In the genomic region with DNA sequence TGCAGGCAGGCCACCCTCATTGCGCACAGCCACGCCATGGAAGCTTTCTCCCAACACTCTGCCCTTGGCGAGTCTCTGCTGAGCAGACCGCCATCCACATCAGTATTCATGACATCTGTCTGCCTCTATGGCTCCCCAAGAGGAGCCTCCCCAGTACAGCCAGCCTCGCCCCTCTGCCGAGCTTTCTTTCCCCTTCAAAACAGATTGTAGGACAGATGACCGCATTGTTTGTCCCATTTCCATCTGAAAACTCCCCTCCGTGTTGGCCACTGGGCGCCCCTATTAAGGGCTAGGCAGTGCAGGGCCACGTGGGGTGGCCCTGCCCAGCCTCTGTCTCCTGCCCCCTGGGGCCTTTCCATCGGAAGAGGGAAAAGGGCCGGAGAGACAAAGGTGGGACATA, we compare ENCODE assay signal across 10 mouse cellular contexts. TPM values are rescaled to one million over a fixed set of nuclear protein-coding genes. Genes with fewer than 3 reads are reported as not detected.
DNase-seq lines count a peak whose midpoint lies in the region; ATAC-seq and TF ChIP-seq lines count a peak whose summit lies in the region.
"Had no signal": no experiment of that assay in that cellular context is flagged by ENCODE, and none has a peak within 500 bp of the region (broad histone marks: within the 10 kb centered on the region; RNA-seq: fewer than 3 reads in every experiment).

No protein-coding gene starts in this region.

- H3K27ac ChIP-seq in heart, postnatal 0 days (ENCODE audit: low read depth) = no peak overlapping the region
- H3K27ac ChIP-seq in heart, adult 2 months = no peak overlapping the region
- no peak overlapping the region for H3K27ac ChIP-seq in forebrain, postnatal 0 days (ENCODE audit: low read depth, low read length)
- no peak overlapping the region for H3K27ac ChIP-seq in midbrain, postnatal 0 days (ENCODE audit: low read depth, low read length)
- H3K27ac ChIP-seq: limb, embryonic 12.5 days had no signal

- TF ChIP-seq EP300 in heart, postnatal 0 days (IDR thresholded peaks at IDR 0.05; ENCODE audit: low read depth) = no peak
- TF ChIP-seq EP300 in heart, adult 2 months (IDR thresholded peaks at IDR 0.05; ENCODE audit: insufficient read depth, low read depth, low read length) = no peak

- H3K9me3 ChIP-seq in heart, postnatal 0 days (replicated peaks; ENCODE audit: control insufficient read depth, low read length) = no peaks in the 10 kb centered on the region
- no peaks in the 10 kb centered on the region for H3K9me3 ChIP-seq in forebrain, postnatal 0 days (ENCODE audit: low read length)
- H3K9me3 ChIP-seq in midbrain, postnatal 0 days (ENCODE audit: low read length) = no peaks in the 10 kb centered on the region
- H3K9me3 ChIP-seq: limb, embryonic 12.5 days had no signal

- no peaks in the 10 kb centered on the region for H3K79me2 ChIP-seq in heart, adult 2 months (replicated peaks; ENCODE audit: control insufficient read depth, insufficient read depth, low read length)

- ATAC-seq in heart, postnatal 0 days (ENCODE audit: insufficient read depth, low read depth) = peak; percentile 33; the same call in 1 of the 2 replicates
- ATAC-seq in forebrain, postnatal 0 days = peak; percentile 82
- ATAC-seq in midbrain, postnatal 0 days (ENCODE audit: low FRiP score) = peak; percentile 74

- H3K27me3 ChIP-seq in heart, postnatal 0 days (ENCODE audit: control insufficient read depth, insufficient read depth, low read length) = no peaks in the 10 kb centered on the region
- H3K27me3 ChIP-seq in heart, adult 2 months (ENCODE audit: control insufficient read depth, insufficient read depth, low read length) = no peaks in the 10 kb centered on the region
- H3K27me3 ChIP-seq in forebrain, postnatal 0 days (ENCODE audit: insufficient read depth, low read length) = no peaks in the 10 kb centered on the region
- H3K27me3 ChIP-seq in midbrain, postnatal 0 days (ENCODE audit: insufficient read depth, low read length) = no peaks in the 10 kb centered on the region
- H3K27me3 ChIP-seq: limb, embryonic 12.5 days had no signal

- no peaks in the 10 kb centered on the region for H3K4me1 ChIP-seq in heart, postnatal 0 days (ENCODE audit: control insufficient read depth, insufficient read depth)
- H3K4me1 ChIP-seq in heart, adult 2 months (ENCODE audit: control insufficient read depth, insufficient read depth, low read length) = no peaks in the 10 kb centered on the region
- H3K4me1 ChIP-seq in forebrain, postnatal 0 days (ENCODE audit: insufficient read depth) = no peaks in the 10 kb centered on the region
- no peaks in the 10 kb centered on the region; the same call in 1 of the 2 replicates for H3K4me1 ChIP-seq in midbrain, postnatal 0 days (ENCODE audit: insufficient read depth, low read length)

- WGBS in heart, postnatal 0 days = 29% methylated on average over 12 of the region's 12 CpGs
- 48% methylated on average over 12 of the region's 12 CpGs for WGBS in heart, adult 2 months
- 4% methylated on average over 12 of the region's 12 CpGs for WGBS in forebrain, postnatal 0 days
- 4% methylated on average over 11 of the region's 12 CpGs for WGBS in midbrain, postnatal 0 days

- intact Hi-C loops in heart, adult 2 months (cut with DNase I) = no loop called here

- no peak overlapping the region for H3K4me3 ChIP-seq in heart, postnatal 0 days (ENCODE audit: low read depth, low read length)
- H3K4me3 ChIP-seq in heart, adult 2 months = no peak overlapping the region
- no peak overlapping the region for H3K4me3 ChIP-seq in forebrain, postnatal 0 days (ENCODE audit: low read depth, low read length)
- no peak overlapping the region for H3K4me3 ChIP-seq in midbrain, postnatal 0 days (ENCODE audit: low read depth, low read length)
- H3K4me3 ChIP-seq: limb, embryonic 12.5 days had no signal

- no peak overlapping the region for H3K4me2 ChIP-seq in heart, postnatal 0 days (ENCODE audit: low read depth, low read length)
- no peak overlapping the region for H3K4me2 ChIP-seq in forebrain, postnatal 0 days (ENCODE audit: low read depth)
- peak overlapping the region; percentile 28 for H3K4me2 ChIP-seq in midbrain, postnatal 0 days (ENCODE audit: low read depth, low read length, poor library complexity, severe bottlenecking)
- H3K4me2 ChIP-seq: limb, embryonic 12.5 days had no signal

- no peak overlapping the region for H3K9ac ChIP-seq in heart, postnatal 0 days (replicated peaks; ENCODE audit: low read depth, low read length)
- no peak overlapping the region for H3K9ac ChIP-seq in heart, adult 2 months (ENCODE audit: low read depth, low read length)
- H3K9ac ChIP-seq in forebrain, postnatal 0 days = no peak overlapping the region
- H3K9ac ChIP-seq in midbrain, postnatal 0 days (replicated peaks; ENCODE audit: low read length, poor library complexity, severe bottlenecking) = no peak overlapping the region
- H3K9ac ChIP-seq: limb, embryonic 12.5 days had no signal

- TF ChIP-seq CTCF in heart, postnatal 0 days (IDR thresholded peaks at IDR 0.05; ENCODE audit: low read depth) = no peak
- TF ChIP-seq CTCF in heart, adult 2 months (IDR thresholded peaks at IDR 0.05) = no peak
- TF ChIP-seq CTCF in forebrain, postnatal 0 days (IDR thresholded peaks at IDR 0.05; ENCODE audit: low read depth) = no peak
- peak; percentile 19; the same call in 1 of the 2 replicates for TF ChIP-seq CTCF in midbrain, postnatal 0 days (IDR thresholded peaks at IDR 0.05)

- no peak for DNase-seq in heart, postnatal 0 days (ENCODE audit: low spot score)
- DNase-seq in heart, adult 2 months = no peak
- DNase-seq in ZHBTc4 (ENCODE audit: low read depth, low spot score) = peak; percentile 67
- DNase-seq in forebrain, postnatal 0 days = no peak
- DNase-seq in midbrain, postnatal 0 days (ENCODE audit: low spot score) = peak; percentile 75
- no peak for DNase-seq in gastrocnemius, postnatal 4 days (ENCODE audit: low spot score in 2 of 2)
- DNase-seq in layer of hippocampus, postnatal 14 days (ENCODE audit: low spot score in 2 of 2) = no peak
- no peak for DNase-seq in B cell, adult 2 months
- DNase-seq: thymus, postnatal 25 days had no signal

- no peak for TF ChIP-seq POLR2A in heart, adult 2 months (IDR thresholded peaks at IDR 0.05; ENCODE audit: insufficient read depth, low read depth, low read length)

- H3K36me3 ChIP-seq in heart, postnatal 0 days (replicated peaks; ENCODE audit: control insufficient read depth, insufficient read depth, low read length) = no peaks in the 10 kb centered on the region
- H3K36me3 ChIP-seq in heart, adult 2 months (ENCODE audit: control insufficient read depth, insufficient read depth, low read length) = no peaks in the 10 kb centered on the region
- H3K36me3 ChIP-seq in forebrain, postnatal 0 days (ENCODE audit: insufficient read depth) = no peaks in the 10 kb centered on the region
- H3K36me3 ChIP-seq in midbrain, postnatal 0 days (ENCODE audit: insufficient read depth, low read length) = no peaks in the 10 kb centered on the region
- H3K36me3 ChIP-seq: limb, embryonic 12.5 days had no signal

RNA-seq across cellular contexts. Expression of gene 1810010D01Rik, which starts 34.8 kb away (rescaled TPM):
- total RNA-seq in heart, postnatal 0 days (2014; rRNA removed; ENCODE audit: low replicate concordance) = 7.1 TPM in 1 of 2 replicates, not detected in the other
- not detected in 2 replicates for polyA plus RNA-seq in heart, postnatal 0 days (2015; fragmentation: Nextera tagmentation; extraction: Ambion mirVana)
- not detected for total RNA-seq in heart, adult 2 months (2021)
- 0.37 TPM in 1 of 2 replicates, not detected in the other for polyA plus RNA-seq in heart, adult 2 months (2012; rRNA removed)
- 0.31 and 1.00 TPM in 2 replicates for total RNA-seq in forebrain, postnatal 0 days (2014; rRNA removed)
- polyA plus RNA-seq in forebrain, postnatal 0 days (2015; fragmentation: Nextera tagmentation; extraction: Ambion mirVana) = 0.25 TPM in 1 of 2 replicates, not detected in the other
- 0.71 TPM in 1 of 2 replicates, not detected in the other for total RNA-seq in midbrain, postnatal 0 days (2014; rRNA removed)
- not detected in 2 replicates for polyA plus RNA-seq in midbrain, postnatal 0 days (2015; fragmentation: Nextera tagmentation; extraction: Ambion mirVana)
- under 1 TPM in 1 of 2 experiments, not detected in 1; 0.31 TPM for total RNA-seq in gastrocnemius, postnatal 4 days (2021)
- total RNA-seq in layer of hippocampus, postnatal 14 days (2021) = not detected

Comparison
In these comparisons a context has a peak if more than half of its experiments do, and no peak if none do; other contexts are left out.
1. DNase-seq: peak in ZHBTc4 (single experiment) and midbrain, postnatal 0 days (single experiment); none in heart, postnatal 0 days (single experiment), heart, adult 2 months (0 of 2), forebrain, postnatal 0 days (single experiment), gastrocnemius, postnatal 4 days (0 of 2), layer of hippocampus, postnatal 14 days (0 of 2) and B cell, adult 2 months (0 of 2).
2. Peak in every context shown above with its lines, with median percentiles within 50 percentile points of each other: ATAC-seq.